Mouse (Mus musculus) forebrain, embryonic 13.5 days (tissue): Measurements from ENCODE around the gene Rfx8. TPM values are rescaled to one million over a fixed set of nuclear protein-coding genes. Genes with fewer than 3 reads are reported as not detected.

Experiments used
- ATAC-seq: fragments of 200-750 bp; cut with Nextera tagmentation; 2 replicates; pipeline ENCODE4 v1.8.0; 2017
- H3K27ac ChIP-seq: fragments of 300-500 bp; sonication (generic); 2 replicates; pipeline ENCODE4 v1.5.1; 2015; ENCODE audit warnings: inconsistent platforms, mild to moderate bottlenecking, moderate library complexity
- H3K27me3 ChIP-seq: fragments of 300-500 bp; sonication (generic); 2 replicates; pipeline ENCODE4 v1.6.1; 2015; ENCODE audit warnings: mild to moderate bottlenecking, inconsistent platforms
- H3K36me3 ChIP-seq: fragments of 300-500 bp; sonication (generic); 2 replicates; pipeline ENCODE4 v1.6.1; 2015; ENCODE audit warnings: mild to moderate bottlenecking, inconsistent platforms; ENCODE audit not compliant: poor library complexity, severe bottlenecking
- H3K4me1 ChIP-seq: fragments of 300-500 bp; sonication (generic); 2 replicates; pipeline ENCODE4 v1.6.1; 2015; ENCODE audit warnings: inconsistent platforms
- H3K4me2 ChIP-seq: fragments of 300-500 bp; sonication (generic); 2 replicates; pipeline ENCODE4 v1.6.1; 2015; ENCODE audit warnings: inconsistent platforms, mild to moderate bottlenecking, moderate library complexity
- H3K4me3 ChIP-seq: fragments of 300-500 bp; sonication (generic); 2 replicates; pipeline ENCODE4 v1.5.1; 2015; ENCODE audit warnings: mild to moderate bottlenecking, inconsistent platforms
- H3K9ac ChIP-seq: fragments of 300-500 bp; sonication (generic); 2 replicates; pipeline ENCODE4 v1.6.1; 2015; ENCODE audit warnings: mild to moderate bottlenecking, inconsistent platforms
- H3K9me3 ChIP-seq: fragments of 300-500 bp; sonication (generic); replicated peaks from 2 replicates; pipeline ENCODE4 v1.6.1; 2016; ENCODE audit warnings: inconsistent platforms
- WGBS: fragments of 180-500 bp; shearing (Covaris S2); methylation state at CpG from one replicate; pipeline ENCODE4 v1.1.7; 2015; 5-methylcytosine and 5-hydroxymethylcytosine counted together
- polyA plus RNA-seq: library from polyadenylated mRNA; unstranded; fragments of >200 nt; fragmentation: Nextera tagmentation; extraction: Ambion mirVana; gene quantifications from 2 replicates; pipeline ENCODE4 v1.2.1, GENCODE M21; 2015

Gene Rfx8
- polyA plus RNA-seq, 1 experiment from 2014 or later, result 0.18 TPM

DNA sequence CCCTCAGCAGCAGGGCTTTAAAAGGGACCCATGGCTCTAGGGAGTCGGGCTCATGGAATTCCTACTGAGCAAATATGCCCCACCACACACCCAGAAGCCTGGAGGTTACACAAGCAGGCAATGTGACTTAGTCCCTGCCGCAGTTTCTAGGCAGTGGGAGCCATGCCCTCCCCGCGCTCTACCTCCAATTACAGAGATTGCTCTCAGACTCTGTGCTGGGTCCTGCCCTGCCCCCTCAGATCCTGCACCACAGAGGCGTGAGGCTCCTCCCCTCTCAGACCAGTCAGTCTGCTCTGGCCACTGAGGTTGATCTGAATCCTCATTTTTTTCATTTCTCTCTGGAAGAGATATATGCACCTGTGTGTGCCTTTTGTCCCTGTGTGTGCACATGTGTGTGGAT, 84.1 kb downstream of the Rfx8 start:
- H3K27me3 ChIP-seq, result no peaks in the 10 kb centered on the region
- no peak overlapping the region for H3K9ac ChIP-seq
- H3K4me1 ChIP-seq, result peaks cover 6% of the 10 kb centered on the region; the same call in 1 of the 2 replicates
- ATAC-seq, result no peak
- H3K4me2 ChIP-seq, result no peak overlapping the region
- no peaks in the 10 kb centered on the region for H3K36me3 ChIP-seq
- H3K9me3 ChIP-seq, result no peaks in the 10 kb centered on the region
- no peak overlapping the region for H3K27ac ChIP-seq
- no peak overlapping the region for H3K4me3 ChIP-seq
- 2% methylated on average over 5 of the region's 5 CpGs for WGBS

DNA sequence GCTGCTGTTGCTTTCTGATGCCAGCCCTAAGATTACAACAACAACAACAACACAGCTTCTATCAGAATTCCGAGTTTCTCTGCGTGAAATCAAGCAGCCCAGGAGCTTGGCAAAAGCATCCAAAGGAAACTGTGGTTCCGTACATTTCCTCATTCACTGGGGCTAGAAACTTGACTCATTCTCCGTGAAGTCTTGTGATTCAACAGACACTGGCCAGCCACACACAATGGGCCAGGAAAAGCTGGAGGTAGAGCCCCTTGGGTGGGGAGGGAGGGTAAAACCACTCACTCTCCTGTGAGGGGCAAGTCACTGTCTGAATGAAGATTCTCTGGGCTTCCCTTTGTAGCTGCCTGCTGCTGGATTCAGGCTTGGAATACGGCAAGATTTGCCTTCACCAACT, 84.6 kb downstream of the Rfx8 start:
- no peak overlapping the region for H3K9ac ChIP-seq
- H3K36me3 ChIP-seq, result no peaks in the 10 kb centered on the region
- ATAC-seq, result no peak
- H3K4me1 ChIP-seq, result peaks cover 6% of the 10 kb centered on the region; the same call in 1 of the 2 replicates
- 22% methylated on average over 5 of the region's 5 CpGs for WGBS
- H3K27me3 ChIP-seq, result no peaks in the 10 kb centered on the region
- H3K27ac ChIP-seq, result no peak overlapping the region
- no peak overlapping the region for H3K4me2 ChIP-seq
- H3K9me3 ChIP-seq, result no peaks in the 10 kb centered on the region
- no peak overlapping the region for H3K4me3 ChIP-seq

DNA sequence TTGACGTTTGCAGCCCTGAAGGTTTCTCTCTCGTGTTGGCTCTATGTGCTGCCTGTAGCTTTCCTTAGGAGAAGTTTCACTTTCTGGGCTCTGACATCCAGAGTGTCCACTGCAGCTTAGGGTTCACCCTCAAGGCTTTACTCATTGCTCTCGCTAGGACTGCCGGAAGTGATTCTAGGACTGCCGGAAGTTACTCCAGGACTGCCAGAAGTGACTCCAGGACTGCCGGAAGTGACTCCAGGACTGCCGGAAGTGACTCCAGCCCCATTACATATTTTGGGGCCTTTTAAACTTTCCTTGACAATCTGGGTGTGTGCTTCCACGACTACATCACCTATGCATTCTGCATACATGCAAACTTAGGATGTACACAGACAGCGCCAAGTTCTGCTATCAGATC, 92.2 kb downstream of the Rfx8 start:
- Histone ChIP-seq H3K27ac (no peak overlapping the region), H3K27me3 (no peaks in the 10 kb centered on the region), H3K9ac (no peak overlapping the region), H3K9me3 (no peaks in the 10 kb centered on the region), H3K4me1 (no peaks in the 10 kb centered on the region), H3K4me2 (no peak overlapping the region), H3K36me3 (no peaks in the 10 kb centered on the region), H3K4me3 (no peak overlapping the region)
- WGBS, result 88% methylated on average over 9 of the region's 9 CpGs
- ATAC-seq, result no peak

DNA sequence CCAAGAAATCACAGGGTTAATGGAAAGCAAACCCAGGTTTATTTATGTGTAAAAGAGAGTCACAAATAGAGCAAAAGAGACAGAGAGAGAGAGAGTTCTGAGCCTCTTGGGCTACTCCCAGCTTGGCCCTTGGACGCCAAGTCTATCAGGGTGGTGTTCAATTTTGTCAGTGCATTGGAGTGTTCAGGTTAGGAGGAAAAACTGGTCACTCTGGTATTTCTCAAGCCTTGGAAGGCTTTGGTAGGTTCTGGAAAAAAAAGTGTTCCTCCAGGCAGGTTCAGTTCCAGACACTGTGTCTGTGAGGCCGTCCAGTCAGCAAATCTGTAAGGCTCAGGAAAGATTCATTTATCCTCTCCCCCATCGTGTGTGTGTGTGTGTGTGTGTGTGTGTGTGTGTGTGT, 95.3 kb downstream of the Rfx8 start:
- H3K36me3 ChIP-seq, result no peaks in the 10 kb centered on the region
- no peaks in the 10 kb centered on the region for H3K9me3 ChIP-seq
- no peak for ATAC-seq
- H3K9ac ChIP-seq, result no peak overlapping the region
- WGBS, result 69% methylated on average over 3 of the region's 3 CpGs
- no peaks in the 10 kb centered on the region for H3K4me1 ChIP-seq
- H3K27me3 ChIP-seq, result no peaks in the 10 kb centered on the region
- H3K27ac ChIP-seq, result no peak overlapping the region
- H3K4me2 ChIP-seq, result no peak overlapping the region
- no peak overlapping the region for H3K4me3 ChIP-seq

DNA sequence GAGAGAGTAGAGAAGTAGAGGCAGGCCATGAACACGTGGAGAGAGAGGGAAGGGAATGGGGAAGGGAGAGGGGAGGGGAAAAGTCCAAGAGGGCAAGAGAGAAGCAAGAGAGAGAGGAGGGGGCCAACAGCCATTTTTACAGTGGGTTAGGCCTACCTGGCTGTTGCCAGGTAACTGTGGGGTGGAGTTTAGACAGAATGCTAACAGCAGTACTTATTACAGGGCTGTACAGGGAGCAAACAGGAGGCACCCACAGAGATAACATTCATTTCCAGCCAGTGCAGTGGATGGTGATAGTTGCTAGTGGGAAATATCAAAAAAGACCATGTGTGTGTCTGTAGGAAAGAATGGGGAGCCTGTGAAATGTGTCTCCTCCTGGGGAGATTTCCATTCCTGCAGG, 97.1 kb downstream of the Rfx8 start:
- Histone ChIP-seq H3K4me2 (no peak overlapping the region), H3K27ac (no peak overlapping the region)

DNA sequence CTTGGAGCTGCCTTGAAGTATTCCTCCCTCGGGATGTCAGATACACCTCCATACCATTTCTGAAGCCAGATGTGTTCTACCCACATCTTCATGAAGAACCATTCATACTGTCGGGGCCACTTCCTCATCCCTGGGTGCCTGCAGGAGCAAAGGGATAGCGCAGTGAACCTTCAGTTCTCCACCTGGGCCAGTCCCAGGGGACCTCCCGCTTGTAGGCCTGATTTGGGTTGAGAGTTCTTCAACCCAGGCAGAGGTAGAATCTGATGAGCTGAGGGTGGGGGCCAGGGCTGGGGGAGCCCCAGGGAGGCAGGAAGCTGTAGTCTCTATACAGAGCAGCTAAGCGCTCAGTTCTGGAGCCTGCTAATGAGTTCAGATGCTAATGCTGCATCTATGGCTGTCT, 97.7 kb downstream of the Rfx8 start:
- Histone ChIP-seq H3K4me3 (no peak overlapping the region), H3K27ac (no peak overlapping the region), H3K4me1 (no peaks in the 10 kb centered on the region), H3K4me2 (no peak overlapping the region), H3K9me3 (no peaks in the 10 kb centered on the region), H3K9ac (no peak overlapping the region), H3K36me3 (no peaks in the 10 kb centered on the region), H3K27me3 (no peaks in the 10 kb centered on the region)
- 93% methylated on average over 5 of the region's 5 CpGs for WGBS
- no peak for ATAC-seq

More for the DNA sequence above, 97.1 kb downstream of the Rfx8 start:
- H3K9ac ChIP-seq, result no peak overlapping the region
- H3K36me3 ChIP-seq, result no peaks in the 10 kb centered on the region
- no peaks in the 10 kb centered on the region for H3K27me3 ChIP-seq
- no peaks in the 10 kb centered on the region for H3K9me3 ChIP-seq
- no peak for ATAC-seq
- 36% methylated on average over 1 of the region's 1 CpGs for WGBS
- no peak overlapping the region for H3K4me3 ChIP-seq
- H3K4me1 ChIP-seq, result no peaks in the 10 kb centered on the region

DNA sequence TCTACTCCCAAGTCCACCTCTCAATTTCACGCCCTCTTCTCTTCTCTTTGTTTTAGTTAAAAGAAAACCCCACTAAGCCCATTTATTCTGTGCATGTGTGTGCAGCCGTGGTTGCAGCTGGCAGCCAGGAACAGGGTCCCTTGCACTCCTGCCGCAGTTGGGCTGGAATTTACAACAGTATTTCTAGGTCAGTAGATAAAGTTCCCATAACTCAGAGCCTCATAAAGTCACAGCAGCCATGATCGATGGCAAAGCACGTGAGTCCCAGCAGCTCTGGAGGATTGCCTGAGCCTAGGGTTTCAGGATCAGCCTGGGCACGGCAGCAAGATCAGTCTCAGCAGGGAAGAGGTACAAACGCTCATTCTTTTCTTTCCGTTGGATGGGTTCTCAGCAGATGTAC, 102.3 kb downstream of the Rfx8 start:
- Histone ChIP-seq H3K4me3 (no peak overlapping the region), H3K4me2 (no peak overlapping the region), H3K36me3 (no peaks in the 10 kb centered on the region), H3K27ac (no peak overlapping the region), H3K9ac (no peak overlapping the region), H3K4me1 (no peaks in the 10 kb centered on the region), H3K27me3 (no peaks in the 10 kb centered on the region), H3K9me3 (no peaks in the 10 kb centered on the region)
- ATAC-seq, result no peak
- WGBS, result 40% methylated on average over 8 of the region's 8 CpGs

DNA sequence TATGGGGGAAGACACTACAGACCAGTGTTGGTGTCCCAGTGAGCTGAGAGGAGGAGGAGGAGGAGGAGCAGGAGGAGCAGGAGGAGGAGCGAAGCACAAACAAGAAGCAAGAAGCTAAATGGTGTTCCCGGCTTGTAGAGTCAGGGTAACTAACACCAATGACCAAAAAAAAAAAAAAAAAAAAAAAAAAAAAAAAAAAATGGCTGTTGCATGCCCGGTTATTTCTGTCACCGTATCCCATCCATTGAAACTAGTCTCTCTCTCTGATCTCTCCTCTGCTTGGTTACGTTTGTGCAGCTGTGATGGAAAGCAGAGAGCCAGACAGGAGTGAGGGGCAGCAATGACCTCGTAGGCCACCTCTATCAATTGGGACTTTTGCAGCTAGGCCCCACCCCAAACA, 105.3 kb downstream of the Rfx8 start:
- no peak for ATAC-seq
- H3K27me3 ChIP-seq, result no peaks in the 10 kb centered on the region
- H3K9ac ChIP-seq, result no peak overlapping the region
- 78% methylated on average over 6 of the region's 6 CpGs for WGBS
- no peaks in the 10 kb centered on the region for H3K36me3 ChIP-seq
- no peaks in the 10 kb centered on the region for H3K4me1 ChIP-seq
- no peak overlapping the region for H3K4me2 ChIP-seq
- H3K27ac ChIP-seq, result no peak overlapping the region
- H3K9me3 ChIP-seq, result no peaks in the 10 kb centered on the region
- no peak overlapping the region for H3K4me3 ChIP-seq

Other genes with a start within 250 kb of the Rfx8 start
- gene Tbc1d8, start 242.2 kb downstream of the Rfx8 start, polyA plus RNA-seq, result 6.1 and 6.9 TPM in 2 replicates
- gene Cnot11, start 186.0 kb downstream of the Rfx8 start, polyA plus RNA-seq, result 15.9 and 17.2 TPM in 2 replicates
- 20.0 and 20.7 TPM in 2 replicates for gene Rnf149, start 143.6 kb downstream of the Rfx8 start, polyA plus RNA-seq
- 0.33 and 0.56 TPM in 2 replicates for gene Creg2, start 69.5 kb downstream of the Rfx8 start, polyA plus RNA-seq
- not detected in 2 replicates for gene Gm3646, start 84.3 kb upstream of the Rfx8 start, polyA plus RNA-seq
- 49.9 and 50.0 TPM in 2 replicates for gene Map4k4, start 179.9 kb upstream of the Rfx8 start, polyA plus RNA-seq